Mouse (Mus musculus): Measurements from ENCODE around the gene Selenoh.

Gene Selenoh

DNA sequence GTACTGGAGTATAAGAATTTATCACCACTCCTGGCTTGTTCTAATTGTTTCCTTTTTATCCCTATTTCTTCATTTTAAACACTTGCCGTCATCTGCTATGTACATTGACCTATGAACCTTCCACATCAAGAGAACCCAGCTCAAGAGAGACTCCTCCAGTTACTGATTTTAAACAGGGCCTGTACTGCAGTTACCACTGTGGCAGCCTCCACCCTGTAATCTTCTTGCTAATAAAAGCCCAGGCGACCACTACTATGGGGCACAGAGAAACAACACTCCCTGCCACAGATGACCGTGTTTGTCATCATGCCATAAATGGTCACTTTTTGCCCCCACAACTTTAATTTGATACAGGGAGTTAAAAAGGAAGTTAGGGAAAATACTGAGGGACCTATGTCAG, 43.5 kb downstream of the Selenoh start:
- Histone ChIP-seq H3K27me3 (ENCODE audit: control insufficient read depth, insufficient read depth, low read length, poor library complexity, severe bottlenecking) (no peaks in the 10 kb centered on the region), H3K36me3 (ENCODE audit: control insufficient read depth, insufficient read depth, low read length, poor library complexity, severe bottlenecking) (no peaks in the 10 kb centered on the region)
- DNase-seq (ENCODE audit: low read depth, low spot score) = no peak

DNA sequence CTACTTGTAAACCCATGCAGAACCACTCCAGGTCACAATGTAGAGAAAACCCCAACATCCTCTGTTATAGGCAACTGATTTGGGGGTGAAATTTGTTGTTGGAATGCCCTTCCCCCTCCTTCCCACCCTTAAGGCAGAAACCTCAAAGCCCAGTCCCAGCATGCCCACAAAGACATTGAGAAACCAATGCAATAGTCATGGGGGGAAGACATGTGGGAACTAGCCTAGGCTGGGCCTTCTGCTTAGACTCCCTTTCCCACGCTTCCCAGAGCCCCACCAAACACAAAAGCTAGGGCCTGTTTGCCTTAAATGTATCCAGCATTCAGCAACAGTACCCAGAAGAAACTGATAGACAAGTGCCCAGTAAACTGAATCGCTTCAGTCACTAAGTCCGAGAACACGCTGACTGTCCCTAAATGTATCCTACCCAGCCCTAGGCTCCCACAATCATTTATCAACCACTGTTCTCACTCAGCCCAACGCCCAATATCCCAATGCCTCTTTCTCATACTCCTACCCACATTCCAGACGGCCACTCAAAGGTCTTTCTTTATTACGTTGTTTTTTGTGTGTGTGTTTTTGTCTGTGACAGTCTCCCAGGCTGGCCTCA, 44.1 kb downstream of the Selenoh start:
- no peak for DNase-seq (ENCODE audit: low read depth, low spot score)
- no peaks in the 10 kb centered on the region for H3K36me3 ChIP-seq (ENCODE audit: control insufficient read depth, insufficient read depth, low read length, poor library complexity, severe bottlenecking)
- no peaks in the 10 kb centered on the region for H3K27me3 ChIP-seq (ENCODE audit: control insufficient read depth, insufficient read depth, low read length, poor library complexity, severe bottlenecking)

DNA sequence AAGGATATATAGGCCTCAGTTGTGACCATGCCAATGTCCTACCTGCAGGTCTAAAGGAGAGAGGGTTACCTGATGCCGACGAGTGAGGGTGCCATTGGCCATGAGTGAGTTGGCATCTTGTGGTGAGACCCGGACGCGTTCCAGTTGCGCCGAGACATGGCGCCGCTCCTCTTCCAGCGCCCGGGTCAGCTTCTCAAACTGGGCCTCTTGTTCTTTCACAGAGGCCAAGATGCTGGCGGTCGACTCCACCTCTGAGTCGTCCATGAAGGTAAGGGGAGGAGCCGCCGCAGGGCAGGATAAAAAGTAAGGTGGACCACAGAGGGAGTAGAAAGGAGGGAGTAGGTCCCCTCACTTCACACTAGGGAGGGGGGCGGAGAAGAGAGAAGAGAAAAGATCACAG, 46.4 kb downstream of the Selenoh start:
- no peak for DNase-seq (ENCODE audit: low read depth, low spot score)
- H3K27me3 ChIP-seq (ENCODE audit: control insufficient read depth, insufficient read depth, low read length, poor library complexity, severe bottlenecking) = no peaks in the 10 kb centered on the region
- H3K36me3 ChIP-seq (ENCODE audit: control insufficient read depth, insufficient read depth, low read length, poor library complexity, severe bottlenecking) = no peaks in the 10 kb centered on the region

DNA sequence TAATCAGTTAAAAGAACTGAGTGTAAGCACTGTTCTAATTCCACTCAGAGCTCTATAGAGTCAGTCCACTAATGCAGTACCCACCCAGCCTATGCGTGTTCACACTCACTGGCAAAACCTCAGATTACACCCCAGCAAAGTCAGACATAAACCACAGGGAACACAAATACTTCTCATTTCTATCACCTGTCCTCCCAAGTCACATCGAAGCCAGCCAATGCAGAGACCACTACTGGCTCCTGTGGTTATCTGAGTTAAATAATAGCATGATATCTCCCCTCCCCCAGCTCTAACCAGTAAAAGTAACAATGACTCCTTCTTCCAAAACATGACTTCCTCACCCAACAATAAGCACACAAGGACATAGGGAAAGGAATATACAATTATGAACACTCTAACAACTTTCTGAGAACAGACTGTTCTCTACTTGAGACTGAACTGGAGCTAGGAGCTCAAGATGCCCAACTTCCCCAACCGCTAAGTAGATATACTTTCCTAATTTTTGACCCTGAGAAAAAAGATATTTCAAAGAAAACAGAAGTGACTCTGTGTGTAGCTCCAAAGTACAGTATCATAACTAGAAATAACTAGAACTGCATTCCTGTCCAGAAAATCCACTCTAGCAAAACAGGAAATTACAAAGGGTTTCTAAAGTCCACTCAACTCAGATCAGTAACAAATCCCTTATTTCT, 47.0 kb downstream of the Selenoh start:
- no peak for DNase-seq (ENCODE audit: low read depth, low spot score)
- Histone ChIP-seq H3K27me3 (ENCODE audit: control insufficient read depth, insufficient read depth, low read length, poor library complexity, severe bottlenecking) (no peaks in the 10 kb centered on the region), H3K36me3 (ENCODE audit: control insufficient read depth, insufficient read depth, low read length, poor library complexity, severe bottlenecking) (no peaks in the 10 kb centered on the region)

- no peak for DNase-seq (ENCODE audit: low read depth, low spot score)
- no peaks in the 10 kb centered on the region for H3K27me3 ChIP-seq (ENCODE audit: control insufficient read depth, insufficient read depth, low read length, poor library complexity, severe bottlenecking)
These were observed 47.9 kb downstream of the Selenoh start for GRCm38 (mm10) chr2:84622668-84623067.

GRCm38 (mm10) chr2:84619646-84620340, 50.8 kb downstream of the Selenoh start:
- H3K36me3 ChIP-seq (ENCODE audit: control insufficient read depth, insufficient read depth, low read length, poor library complexity, severe bottlenecking) = no peaks in the 10 kb centered on the region
- H3K27me3 ChIP-seq (ENCODE audit: control insufficient read depth, insufficient read depth, low read length, poor library complexity, severe bottlenecking) = no peaks in the 10 kb centered on the region
- DNase-seq (ENCODE audit: low read depth, low spot score) = no peak

More at GRCm38 (mm10) chr2:84622668-84623067, 47.9 kb downstream of the Selenoh start:
- no peaks in the 10 kb centered on the region for H3K36me3 ChIP-seq (ENCODE audit: control insufficient read depth, insufficient read depth, low read length, poor library complexity, severe bottlenecking)
